Mouse (Mus musculus): ENCODE results near the gene Abtb2. TPM values are rescaled to one million over a fixed set of nuclear protein-coding genes. Genes with fewer than 3 reads are reported as not detected.

The Abtb2 gene
- total and polyA plus RNA-seq, 3 experiments = 0.12 to 0.13 TPM; not detected in 1

- Histone ChIP-seq H3K9me3 (replicated peaks; ENCODE audit: insufficient read depth, low read length) (no peaks in the 10 kb centered on the region), H3K4me3 (ENCODE audit: control insufficient read depth in 1 of 2, insufficient read depth in 1 of 2, low read depth in 2 of 2, low read length in 2 of 2) (no peak overlapping the region), H3K36me3 (ENCODE audit: control insufficient read depth in 1 of 2, insufficient read depth in 2 of 2, low read length in 2 of 2) (peaks cover 0 to 2% of the 10 kb centered on the region in 2 experiments; a peak in 1 of 4 replicates), H3K9ac (ENCODE audit: control insufficient read depth, low read depth, low read length, poor library complexity, severe bottlenecking) (no peak overlapping the region), H3K27me3 (ENCODE audit: control insufficient read depth in 1 of 2, insufficient read depth in 2 of 2, low read length in 2 of 2) (no peaks in the 10 kb centered on the region; a peak in 1 of 4 replicates), H3K4me1 (ENCODE audit: control insufficient read depth in 1 of 2, insufficient read depth in 2 of 2, low read length in 2 of 2) (no peaks in the 10 kb centered on the region; a peak in 1 of 4 replicates), H3K27ac (ENCODE audit: control insufficient read depth, low read depth, low read length) (no peak overlapping the region), H3K79me2 (ENCODE audit: control insufficient read depth, insufficient read depth, low read length, poor library complexity) (no peaks in the 10 kb centered on the region)
- DNase-seq (ENCODE audit: low read depth, low spot score) = peak; percentile 45
- TF ChIP-seq RAD21 (IDR thresholded peaks at IDR 0.05; ENCODE audit: low read depth, low read length) (no peak), USF2 (IDR thresholded peaks at IDR 0.05; ENCODE audit: borderline replicate concordance in 1 of 2, insufficient read depth in 1 of 2, low read depth in 1 of 2, low read length in 2 of 2) (0 out of 4 replicates have a peak, but pooled peaks of 1 of the 2 experiments have one; percentile 36), ZMIZ1 (IDR thresholded peaks at IDR 0.05; ENCODE audit: low read depth, low read length) (no peak), SIN3A (IDR thresholded peaks at IDR 0.05; ENCODE audit: low read length) (no peak), MYC (IDR thresholded peaks at IDR 0.05; ENCODE audit: low read depth, low read length) (no peak), CTCF (IDR thresholded peaks at IDR 0.05 in 2 of 3, conservative IDR thresholded peaks at IDR 0.05 in 1 of 3; ENCODE audit: control insufficient read depth in 1 of 3, insufficient read depth in 1 of 3, low read depth in 2 of 3, low read length in 3 of 3, poor library complexity in 1 of 3, severe bottlenecking in 1 of 3) (no peak), SMC3 (IDR thresholded peaks at IDR 0.05; ENCODE audit: low read depth, low read length) (no peak), MAX (IDR thresholded peaks at IDR 0.05; ENCODE audit: low read length) (peak; percentile 81), GATA1 (IDR thresholded peaks at IDR 0.05; ENCODE audit: low read depth, low read length) (no peak), NELFE (IDR thresholded peaks at IDR 0.05; ENCODE audit: low read depth, low read length) (no peak), USF1 (IDR thresholded peaks at IDR 0.05; ENCODE audit: low read depth, low read length) (peak; percentile 83), BHLHE40 (IDR thresholded peaks at IDR 0.05; ENCODE audit: borderline replicate concordance, low read depth, low read length) (no peak)
These were observed 24.5 kb downstream of the Abtb2 start for GRCm38 (mm10) chr2:103590645-103591044.

DNA sequence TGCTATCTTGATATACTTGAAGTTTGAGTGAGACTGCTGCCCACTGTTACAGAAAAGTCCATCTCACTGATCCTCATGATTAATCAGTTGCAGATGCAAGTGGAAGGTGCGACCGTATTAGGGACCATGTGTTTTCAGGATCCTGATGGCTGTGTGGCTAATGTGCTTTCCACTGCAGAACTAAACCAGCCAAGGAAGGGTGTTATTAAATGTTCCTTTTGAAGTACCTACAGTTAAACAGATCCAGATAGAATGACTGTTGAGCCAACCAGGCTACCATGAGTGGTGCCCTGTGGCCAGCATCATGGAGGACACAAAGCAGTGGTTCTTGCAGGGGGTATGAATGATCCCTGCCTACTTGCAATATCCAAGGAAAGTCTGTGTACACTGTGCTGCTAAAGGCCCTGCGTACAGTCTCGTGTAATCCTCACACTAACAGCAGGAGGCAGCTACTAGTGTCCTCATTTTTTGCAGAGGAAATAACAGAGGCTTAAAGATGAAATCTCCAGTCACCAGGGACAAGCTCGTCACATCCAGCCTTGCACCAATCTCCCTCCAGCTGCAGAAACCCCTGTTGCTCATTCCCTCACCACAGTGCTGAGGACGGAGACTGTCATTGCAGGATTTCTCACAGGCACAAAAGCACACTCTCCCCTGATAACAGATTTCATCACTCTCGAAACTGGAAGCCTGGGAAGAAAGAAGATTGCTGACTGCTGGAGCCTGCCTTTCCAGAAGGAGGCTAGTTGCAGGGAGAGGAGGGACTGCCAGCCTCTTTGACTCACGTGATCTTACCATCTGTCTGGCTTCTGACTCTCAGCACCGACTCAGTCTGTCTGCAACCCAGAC is 25.9 kb downstream of the Abtb2 start:
- TF ChIP-seq HCFC1 (IDR thresholded peaks at IDR 0.05; ENCODE audit: low read depth, low read length) (no peak), USF1 (IDR thresholded peaks at IDR 0.05; ENCODE audit: low read depth, low read length) (no peak), KAT2A (conservative IDR thresholded peaks at IDR 0.05; ENCODE audit: low read depth, low read length) (no peak), TBP (IDR thresholded peaks at IDR 0.05; ENCODE audit: low read depth, low read length) (no peak), POLR2A (IDR thresholded peaks at IDR 0.05; ENCODE audit: control insufficient read depth in 1 of 2, insufficient read depth in 1 of 2, low read depth in 1 of 2, low read length in 2 of 2, poor library complexity in 1 of 2) (no peak), ZC3H11A (IDR thresholded peaks at IDR 0.05; ENCODE audit: low read depth, low read length) (no peak), TCF12 (IDR thresholded peaks at IDR 0.05; ENCODE audit: low read depth, low read length) (no peak), ZMIZ1 (IDR thresholded peaks at IDR 0.05; ENCODE audit: low read depth, low read length) (no peak), E2F4 (IDR thresholded peaks at IDR 0.05; ENCODE audit: borderline replicate concordance, low read depth, low read length) (no peak)
- DNase-seq (ENCODE audit: low read depth, low spot score) = no peak
- H3K9ac ChIP-seq (ENCODE audit: control insufficient read depth, low read depth, low read length, poor library complexity, severe bottlenecking) = no peak overlapping the region
- H3K4me3 ChIP-seq (ENCODE audit: control insufficient read depth in 1 of 2, insufficient read depth in 1 of 2, low read depth in 2 of 2, low read length in 2 of 2) = no peak overlapping the region
- H3K27ac ChIP-seq (ENCODE audit: control insufficient read depth, low read depth, low read length) = no peak overlapping the region
- H3K79me2 ChIP-seq (ENCODE audit: control insufficient read depth, insufficient read depth, low read length, poor library complexity) = no peaks in the 10 kb centered on the region
- no peaks in the 10 kb centered on the region; a peak in 1 of 4 replicates for H3K27me3 ChIP-seq (ENCODE audit: control insufficient read depth in 1 of 2, insufficient read depth in 2 of 2, low read length in 2 of 2)
- no peaks in the 10 kb centered on the region for H3K36me3 ChIP-seq (ENCODE audit: control insufficient read depth in 1 of 2, insufficient read depth in 2 of 2, low read length in 2 of 2)
- H3K9me3 ChIP-seq (replicated peaks; ENCODE audit: insufficient read depth, low read length) = no peaks in the 10 kb centered on the region
- H3K4me1 ChIP-seq (ENCODE audit: control insufficient read depth in 1 of 2, insufficient read depth in 2 of 2, low read length in 2 of 2) = no peaks in the 10 kb centered on the region; a peak in 1 of 4 replicates

Data from MEL (cell line).